Mouse (Mus musculus): ENCODE results near the gene Tuba4a. TPM values are rescaled to one million over a fixed set of nuclear protein-coding genes. Genes with fewer than 3 reads are reported as not detected.

Gene Tuba4a
- polyA plus RNA-seq, 1 experiment from 2014 or later: 59.9 TPM

- H3K4me3 ChIP-seq (ENCODE audit: low read depth, low read length): no peak overlapping the region
- no peaks in the 10 kb centered on the region for H3K9me3 ChIP-seq (ENCODE audit: control insufficient read depth, low read depth, low read length)
- peak overlapping the region; percentile 70; the same call in 1 of the 2 replicates for H3K4me2 ChIP-seq (replicated peaks; ENCODE audit: low read depth, low read length)
- H3K36me3 ChIP-seq (ENCODE audit: control insufficient read depth, insufficient read depth, low read length): peaks cover 15% of the 10 kb centered on the region
- 31% methylated on average over 2 of the region's 2 CpGs for WGBS
- no peak overlapping the region for H3K9ac ChIP-seq (replicated peaks; ENCODE audit: low read depth, low read length)
- peaks cover 13% of the 10 kb centered on the region for H3K4me1 ChIP-seq (ENCODE audit: control insufficient read depth, insufficient read depth, low read length)
- no peak for ATAC-seq (ENCODE audit: insufficient number of reproducible peaks, insufficient read depth, low FRiP score, low read depth)
- H3K27me3 ChIP-seq (ENCODE audit: control insufficient read depth, insufficient read depth, low read length): no peaks in the 10 kb centered on the region
- H3K27ac ChIP-seq (ENCODE audit: low read length): no peak overlapping the region
These were observed 29.1 kb downstream of the Tuba4a start for GRCm38 (mm10) chr1:75190577-75190976.

- Histone ChIP-seq H3K9ac (replicated peaks; ENCODE audit: low read depth, low read length) (no peak overlapping the region), H3K9me3 (ENCODE audit: control insufficient read depth, low read depth, low read length) (no peaks in the 10 kb centered on the region), H3K4me1 (ENCODE audit: control insufficient read depth, insufficient read depth, low read length) (peaks cover 6% of the 10 kb centered on the region), H3K4me2 (replicated peaks; ENCODE audit: low read depth, low read length) (no peak overlapping the region), H3K4me3 (ENCODE audit: low read depth, low read length) (no peak overlapping the region), H3K27me3 (ENCODE audit: control insufficient read depth, insufficient read depth, low read length) (no peaks in the 10 kb centered on the region), H3K36me3 (ENCODE audit: control insufficient read depth, insufficient read depth, low read length) (peaks cover 30% of the 10 kb centered on the region), H3K27ac (ENCODE audit: low read length) (no peak overlapping the region)
- 86% methylated on average over 2 of the region's 2 CpGs for WGBS
- no peak for ATAC-seq (ENCODE audit: insufficient number of reproducible peaks, insufficient read depth, low FRiP score, low read depth)
These were observed 31.7 kb downstream of the Tuba4a start for GRCm38 (mm10) chr1:75187914-75188483.

GRCm38 (mm10) chr1:75187126-75187525, 32.5 kb downstream of the Tuba4a start:
- Histone ChIP-seq H3K4me1 (ENCODE audit: control insufficient read depth, insufficient read depth, low read length) (peaks cover 5% of the 10 kb centered on the region; the same call in 1 of the 2 replicates), H3K4me2 (replicated peaks; ENCODE audit: low read depth, low read length) (no peak overlapping the region)
- ATAC-seq (ENCODE audit: insufficient number of reproducible peaks, insufficient read depth, low FRiP score, low read depth): no peak

GRCm38 (mm10) chr1:75185495-75185894, 34.2 kb downstream of the Tuba4a start:
- H3K36me3 ChIP-seq (ENCODE audit: control insufficient read depth, insufficient read depth, low read length): peaks cover 42% of the 10 kb centered on the region

More at GRCm38 (mm10) chr1:75187126-75187525, 32.5 kb downstream of the Tuba4a start:
- Histone ChIP-seq H3K4me3 (ENCODE audit: low read depth, low read length) (no peak overlapping the region), H3K9ac (replicated peaks; ENCODE audit: low read depth, low read length) (no peak overlapping the region), H3K9me3 (ENCODE audit: control insufficient read depth, low read depth, low read length) (no peaks in the 10 kb centered on the region), H3K27ac (ENCODE audit: low read length) (no peak overlapping the region), H3K27me3 (ENCODE audit: control insufficient read depth, insufficient read depth, low read length) (no peaks in the 10 kb centered on the region), H3K36me3 (ENCODE audit: control insufficient read depth, insufficient read depth, low read length) (peaks cover 37% of the 10 kb centered on the region)

GRCm38 (mm10) chr1:75182160-75182559, 37.5 kb downstream of the Tuba4a start:
- 74% methylated on average over 4 of the region's 4 CpGs for WGBS
- H3K9me3 ChIP-seq (ENCODE audit: control insufficient read depth, low read depth, low read length): no peaks in the 10 kb centered on the region
- no peak overlapping the region for H3K9ac ChIP-seq (replicated peaks; ENCODE audit: low read depth, low read length)
- H3K27me3 ChIP-seq (ENCODE audit: control insufficient read depth, insufficient read depth, low read length): no peaks in the 10 kb centered on the region
- no peak for ATAC-seq (ENCODE audit: insufficient number of reproducible peaks, insufficient read depth, low FRiP score, low read depth)
- peaks cover 6% of the 10 kb centered on the region for H3K4me1 ChIP-seq (ENCODE audit: control insufficient read depth, insufficient read depth, low read length)
- no peak overlapping the region for H3K4me2 ChIP-seq (replicated peaks; ENCODE audit: low read depth, low read length)
- no peak overlapping the region for H3K27ac ChIP-seq (ENCODE audit: low read length)
- no peak overlapping the region for H3K4me3 ChIP-seq (ENCODE audit: low read depth, low read length)
- H3K36me3 ChIP-seq (ENCODE audit: control insufficient read depth, insufficient read depth, low read length): peaks cover 37% of the 10 kb centered on the region

More at GRCm38 (mm10) chr1:75185495-75185894, 34.2 kb downstream of the Tuba4a start:
- no peak overlapping the region for H3K4me3 ChIP-seq (ENCODE audit: low read depth, low read length)
- H3K4me1 ChIP-seq (ENCODE audit: control insufficient read depth, insufficient read depth, low read length): peaks cover 2% of the 10 kb centered on the region; the same call in 1 of the 2 replicates
- no peaks in the 10 kb centered on the region for H3K27me3 ChIP-seq (ENCODE audit: control insufficient read depth, insufficient read depth, low read length)
- no peaks in the 10 kb centered on the region for H3K9me3 ChIP-seq (ENCODE audit: control insufficient read depth, low read depth, low read length)
- ATAC-seq (ENCODE audit: insufficient number of reproducible peaks, insufficient read depth, low FRiP score, low read depth): no peak
- H3K27ac ChIP-seq (ENCODE audit: low read length): no peak overlapping the region
- H3K4me2 ChIP-seq (replicated peaks; ENCODE audit: low read depth, low read length): no peak overlapping the region
- no peak overlapping the region for H3K9ac ChIP-seq (replicated peaks; ENCODE audit: low read depth, low read length)
- 94% methylated on average over 11 of the region's 11 CpGs for WGBS

GRCm38 (mm10) chr1:75181377-75181870, 38.2 kb downstream of the Tuba4a start:
- H3K27me3 ChIP-seq (ENCODE audit: control insufficient read depth, insufficient read depth, low read length): no peaks in the 10 kb centered on the region
- H3K27ac ChIP-seq (ENCODE audit: low read length): no peak overlapping the region
- ATAC-seq (ENCODE audit: insufficient number of reproducible peaks, insufficient read depth, low FRiP score, low read depth): no peak
- 84% methylated on average over 4 of the region's 4 CpGs for WGBS
- H3K9me3 ChIP-seq (ENCODE audit: control insufficient read depth, low read depth, low read length): no peaks in the 10 kb centered on the region
- H3K4me3 ChIP-seq (ENCODE audit: low read depth, low read length): no peak overlapping the region
- no peak overlapping the region for H3K9ac ChIP-seq (replicated peaks; ENCODE audit: low read depth, low read length)
- peaks cover 6% of the 10 kb centered on the region for H3K4me1 ChIP-seq (ENCODE audit: control insufficient read depth, insufficient read depth, low read length)
- peaks cover 37% of the 10 kb centered on the region for H3K36me3 ChIP-seq (ENCODE audit: control insufficient read depth, insufficient read depth, low read length)
- no peak overlapping the region for H3K4me2 ChIP-seq (replicated peaks; ENCODE audit: low read depth, low read length)

GRCm38 (mm10) chr1:75180741-75181140, 38.9 kb downstream of the Tuba4a start:
- H3K4me2 ChIP-seq (replicated peaks; ENCODE audit: low read depth, low read length): peak overlapping the region; percentile 87
- H3K4me3 ChIP-seq (ENCODE audit: low read depth, low read length): peak overlapping the region; percentile 51; the same call in 1 of the 2 replicates
- no peak for ATAC-seq (ENCODE audit: insufficient number of reproducible peaks, insufficient read depth, low FRiP score, low read depth)
- H3K27me3 ChIP-seq (ENCODE audit: control insufficient read depth, insufficient read depth, low read length): no peaks in the 10 kb centered on the region
- H3K36me3 ChIP-seq (ENCODE audit: control insufficient read depth, insufficient read depth, low read length): peaks cover 32% of the 10 kb centered on the region
- 22% methylated on average over 7 of the region's 7 CpGs for WGBS
- H3K4me1 ChIP-seq (ENCODE audit: control insufficient read depth, insufficient read depth, low read length): peaks cover 6% of the 10 kb centered on the region
- no peak overlapping the region for H3K27ac ChIP-seq (ENCODE audit: low read length)
- H3K9ac ChIP-seq (replicated peaks; ENCODE audit: low read depth, low read length): no peak overlapping the region
- no peaks in the 10 kb centered on the region for H3K9me3 ChIP-seq (ENCODE audit: control insufficient read depth, low read depth, low read length)

- Histone ChIP-seq H3K4me3 (ENCODE audit: low read depth, low read length) (peak within 1 kb of the TSS; percentile 51), H3K4me1 (ENCODE audit: control insufficient read depth, insufficient read depth, low read length) (peaks cover 6% of the 10 kb centered on the region), H3K36me3 (ENCODE audit: control insufficient read depth, insufficient read depth, low read length) (peaks cover 32% of the 10 kb centered on the region), H3K9me3 (ENCODE audit: control insufficient read depth, low read depth, low read length) (no peaks in the 10 kb centered on the region), H3K27ac (ENCODE audit: low read length) (no peak within 1 kb of the TSS; the same call in 1 of the 2 replicates), H3K9ac (replicated peaks; ENCODE audit: low read depth, low read length) (peak within 1 kb of the TSS; percentile 49), H3K4me2 (replicated peaks; ENCODE audit: low read depth, low read length) (peak within 1 kb of the TSS; percentile 87), H3K27me3 (ENCODE audit: control insufficient read depth, insufficient read depth, low read length) (no peaks in the 10 kb centered on the region)
- under 1% methylated on average over 31 of the region's 31 CpGs for WGBS
- peak; percentile 90 for ATAC-seq (ENCODE audit: insufficient number of reproducible peaks, insufficient read depth, low FRiP score, low read depth)
These were observed 39.5 kb downstream of the Tuba4a start, which contains the start of gene Abcb6 for GRCm38 (mm10) chr1:75180105-75180590. TSS of gene Abcb6 (minus strand) at chr1:75180392.

Data from stomach, embryonic 14.5 days (tissue).